In genomic region chr1:125488915-125489730, GRCm38 (mm10) we compare ENCODE assay signal across 12 mouse cellular contexts. TPM values are rescaled to one million over a fixed set of nuclear protein-coding genes. Genes with fewer than 3 reads are reported as not detected.
A peak's percentile ranks its signal among the peaks of the same experiment; 100 is the strongest.
DNase-seq lines count a peak whose midpoint lies in the region; ATAC-seq and TF ChIP-seq lines count a peak whose summit lies in the region.
"Had no signal": no experiment of that assay in that cellular context is flagged by ENCODE, and none has a peak within 500 bp of the region (broad histone marks: within the 10 kb centered on the region; RNA-seq: fewer than 3 reads in every experiment).

No protein-coding gene starts in this region.

- no peak for ATAC-seq in lung, embryonic 14.5 days (ENCODE audit: insufficient read depth)
- ATAC-seq in kidney, embryonic 15.5 days (replicated peaks; ENCODE audit: low FRiP score), result peak; percentile 78
- ATAC-seq in stomach, embryonic 14.5 days (ENCODE audit: insufficient number of reproducible peaks, insufficient read depth, low FRiP score, low read depth), result peak; percentile 56; the same call in 1 of the 2 replicates

- no peak overlapping the region for H3K4me3 ChIP-seq in lung, embryonic 14.5 days (ENCODE audit: low read depth, low read length)
- no peak overlapping the region for H3K4me3 ChIP-seq in kidney, embryonic 15.5 days (replicated peaks)
- no peak overlapping the region for H3K4me3 ChIP-seq in stomach, embryonic 14.5 days (ENCODE audit: low read depth, low read length)
- H3K4me3 ChIP-seq: limb, embryonic 13.5 days; midbrain, embryonic 12.5 days had no signal

- H3K36me3 ChIP-seq in lung, embryonic 14.5 days (ENCODE audit: insufficient read depth), result no peaks in the 10 kb centered on the region
- H3K36me3 ChIP-seq in kidney, embryonic 15.5 days, result no peaks in the 10 kb centered on the region
- H3K36me3 ChIP-seq in stomach, embryonic 14.5 days (ENCODE audit: control insufficient read depth, insufficient read depth, low read length), result no peaks in the 10 kb centered on the region
- H3K36me3 ChIP-seq: G1E; limb, embryonic 13.5 days; midbrain, embryonic 12.5 days had no signal

- no peak overlapping the region for H3K9ac ChIP-seq in lung, embryonic 14.5 days
- no peak overlapping the region for H3K9ac ChIP-seq in kidney, embryonic 15.5 days
- H3K9ac ChIP-seq in stomach, embryonic 14.5 days (replicated peaks; ENCODE audit: low read depth, low read length), result no peak overlapping the region
- H3K9ac ChIP-seq: limb, embryonic 13.5 days; midbrain, embryonic 12.5 days had no signal

- peak overlapping the region; percentile 67 for H3K27ac ChIP-seq in lung, embryonic 14.5 days (ENCODE audit: low read depth)
- H3K27ac ChIP-seq in kidney, embryonic 15.5 days, result peak overlapping the region; percentile 58
- 0 out of 2 replicates have a peak overlapping the region, but pooled peaks have one; percentile 30 for H3K27ac ChIP-seq in stomach, embryonic 14.5 days (ENCODE audit: low read length)
- H3K27ac ChIP-seq: limb, embryonic 13.5 days; midbrain, embryonic 12.5 days had no signal

- no peak for TF ChIP-seq CTCF in lung, embryonic 14.5 days (IDR thresholded peaks at IDR 0.05; ENCODE audit: low read depth)

- no peak overlapping the region for H3K4me2 ChIP-seq in lung, embryonic 14.5 days
- no peak overlapping the region for H3K4me2 ChIP-seq in kidney, embryonic 15.5 days
- H3K4me2 ChIP-seq in stomach, embryonic 14.5 days (replicated peaks; ENCODE audit: low read depth, low read length), result no peak overlapping the region
- H3K4me2 ChIP-seq: limb, embryonic 13.5 days; midbrain, embryonic 12.5 days had no signal

- DNase-seq in embryo, embryonic 11 days, result peak; percentile 13
- no peak for DNase-seq in embryo, embryonic 9.5 days (ENCODE audit: extremely low spot score)
- DNase-seq in lung, embryonic 14.5 days, result no peak
- no peak for DNase-seq in lung, adult 18-20 months
- no peak for DNase-seq in cerebellum, adult 9-10 months
- DNase-seq in adrenal gland, postnatal 14 days, result no peak
- DNase-seq: right cerebral cortex, postnatal 14 days had no signal

- no peaks in the 10 kb centered on the region for H3K4me1 ChIP-seq in lung, embryonic 14.5 days (ENCODE audit: insufficient read depth)
- 0 out of 2 replicates have a peak, but pooled peaks cover 3% of the 10 kb centered on the region for H3K4me1 ChIP-seq in kidney, embryonic 15.5 days
- no peaks in the 10 kb centered on the region for H3K4me1 ChIP-seq in stomach, embryonic 14.5 days (ENCODE audit: control insufficient read depth, insufficient read depth, low read length)
- H3K4me1 ChIP-seq: limb, embryonic 13.5 days; midbrain, embryonic 12.5 days had no signal

- H3K27me3 ChIP-seq in lung, embryonic 14.5 days (ENCODE audit: insufficient read depth, low read length), result no peaks in the 10 kb centered on the region
- no peaks in the 10 kb centered on the region for H3K27me3 ChIP-seq in kidney, embryonic 15.5 days
- H3K27me3 ChIP-seq in stomach, embryonic 14.5 days (ENCODE audit: control insufficient read depth, insufficient read depth, low read length), result no peaks in the 10 kb centered on the region
- H3K27me3 ChIP-seq: limb, embryonic 13.5 days; midbrain, embryonic 12.5 days had no signal

- 42% methylated on average over 5 of the region's 5 CpGs for WGBS in lung, embryonic 14.5 days
- WGBS in kidney, embryonic 15.5 days, result 47% methylated on average over 5 of the region's 5 CpGs
- 40% methylated on average over 5 of the region's 5 CpGs for WGBS in stomach, embryonic 14.5 days

- no peaks in the 10 kb centered on the region for H3K9me3 ChIP-seq in lung, embryonic 14.5 days (ENCODE audit: low read depth, low read length)
- no peaks in the 10 kb centered on the region for H3K9me3 ChIP-seq in kidney, embryonic 15.5 days (replicated peaks)
- H3K9me3 ChIP-seq in stomach, embryonic 14.5 days (ENCODE audit: control insufficient read depth, low read depth, low read length), result no peaks in the 10 kb centered on the region
- H3K9me3 ChIP-seq: limb, embryonic 13.5 days; midbrain, embryonic 12.5 days had no signal

RNA-seq across cellular contexts. Expression of gene Actr3, which starts 53.6 kb away (rescaled TPM):
- polyA plus RNA-seq in lung, embryonic 14.5 days (2014; fragmentation: Nextera tagmentation; extraction: Ambion mirVana), result 342 and 351 TPM in 2 replicates
- polyA plus RNA-seq in kidney, embryonic 15.5 days (2015; fragmentation: Nextera tagmentation; extraction: Ambion mirVana), result 253 and 254 TPM in 2 replicates
- polyA plus RNA-seq in stomach, embryonic 14.5 days (2014; fragmentation: Nextera tagmentation; extraction: Ambion mirVana), result 341 and 374 TPM in 2 replicates
- total RNA-seq in adrenal gland, postnatal 14 days (2021), result 161 and 211 TPM in 2 replicates
